Mouse (Mus musculus): Measurements from ENCODE around the gene Olfr1047.
"Not testable (repeated sequence)": the region's sequence is repeated elsewhere in the genome, so short reads cannot be mapped to it uniquely, and the experiment has no call there.

DNA sequence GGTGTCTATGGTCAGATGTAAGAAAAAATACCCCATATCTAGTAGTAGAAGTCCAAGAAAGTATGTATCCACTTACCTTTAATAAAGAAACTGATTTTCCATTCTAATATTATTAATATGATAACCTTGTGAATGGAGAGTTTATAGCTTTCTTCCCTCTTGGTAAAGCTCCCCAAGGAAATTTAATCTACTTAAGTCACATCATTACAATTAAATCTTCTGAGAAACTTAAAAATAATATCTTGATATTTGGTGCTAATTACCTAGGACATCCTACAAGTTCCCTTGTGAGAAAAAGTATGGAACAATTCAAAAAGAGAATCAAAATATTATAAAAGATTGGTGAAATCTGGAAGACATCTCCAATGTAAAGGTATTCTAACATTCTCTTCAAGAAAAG lies 27.0 kb upstream of the Olfr1047 start, which contains the start of gene Olfr1049:
- TF ChIP-seq CTCF (IDR thresholded peaks at IDR 0.05; ENCODE audit: control insufficient read depth, insufficient read depth, insufficient replicate concordance, low read depth, low read length); POLR2A (IDR thresholded peaks at IDR 0.05; ENCODE audit: control insufficient read depth, low read depth, low read length): not testable (repeated sequence)

All from testis, adult 2 months (tissue).